Comparison of ENCODE assay signal across 17 mouse cellular contexts in the genomic region with DNA sequence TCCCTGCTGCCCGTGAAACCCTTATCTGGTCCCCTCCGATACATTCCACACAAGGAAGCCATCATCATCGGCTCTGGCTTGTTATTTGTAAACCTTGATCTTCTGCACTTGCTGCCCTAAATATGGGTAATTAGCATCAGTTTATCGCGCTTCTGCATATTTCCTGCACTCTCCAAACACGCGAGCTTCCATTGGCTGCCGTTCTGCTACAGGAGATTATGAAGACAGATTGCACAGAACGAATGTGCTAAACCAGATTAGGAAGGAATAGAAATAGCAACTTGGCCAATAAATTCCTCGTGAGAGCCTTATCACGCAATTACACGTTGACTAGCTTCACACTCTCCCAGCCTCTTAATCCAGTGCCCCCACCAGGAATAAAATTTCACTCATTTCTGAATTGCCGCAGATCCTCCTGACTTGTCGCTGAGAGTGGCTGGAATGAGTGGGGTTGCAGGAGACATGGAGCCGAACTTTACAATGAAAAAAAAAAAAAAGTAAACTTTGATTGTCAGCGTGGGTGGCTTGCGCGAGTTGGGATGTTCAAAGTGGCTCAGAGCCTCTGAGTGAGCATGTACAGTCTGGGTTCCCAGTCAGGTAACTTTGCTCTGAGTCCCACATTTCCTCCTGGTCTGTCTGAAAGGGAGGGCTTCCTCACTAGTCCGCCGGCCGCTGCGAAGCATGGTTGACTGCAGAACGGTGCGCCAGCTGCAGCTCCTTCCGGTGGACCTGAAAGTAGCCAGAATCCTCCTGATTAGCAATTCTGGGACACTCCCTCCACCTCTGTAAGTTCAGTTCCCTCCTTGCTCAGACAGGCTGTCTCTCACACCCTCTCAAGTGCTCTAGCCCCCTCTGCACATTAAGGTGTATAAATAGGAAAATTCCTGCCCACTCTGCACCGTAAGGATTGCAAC. TPM values are rescaled to one million over a fixed set of nuclear protein-coding genes. Genes with fewer than 3 reads are reported as not detected.
DNase-seq lines count a peak whose midpoint lies in the region; ATAC-seq and TF ChIP-seq lines count a peak whose summit lies in the region.
"Had no signal": no experiment of that assay in that cellular context is flagged by ENCODE, and none has a peak within 500 bp of the region (broad histone marks: within the 10 kb centered on the region; RNA-seq: fewer than 3 reads in every experiment).

No protein-coding gene starts in this region.

- 0 out of 2 replicates have a peak overlapping the region, but pooled peaks have one; percentile 8 for H3K4me3 ChIP-seq in heart, embryonic 10.5 days
- H3K4me3 ChIP-seq in midbrain, embryonic 12.5 days = no peak overlapping the region
- no peak overlapping the region for H3K4me3 ChIP-seq in midbrain, embryonic 15.5 days
- H3K4me3 ChIP-seq in forebrain, embryonic 15.5 days = no peak overlapping the region
- H3K4me3 ChIP-seq in lung, postnatal 0 days (ENCODE audit: low read depth, low read length) = no peak overlapping the region
- H3K4me3 ChIP-seq: heart, embryonic 15.5 days; megakaryocyte, embryonic 14.5 days had no signal

- no peak for ATAC-seq in midbrain, embryonic 12.5 days (ENCODE audit: low FRiP score, low read depth)
- ATAC-seq in midbrain, embryonic 15.5 days (replicated peaks) = no peak
- no peak for ATAC-seq in forebrain, embryonic 15.5 days (replicated peaks)
- no peak for ATAC-seq in erythroid progenitor cell, adult 5-6 weeks (replicated peaks; ENCODE audit: low FRiP score, poor library complexity, severe bottlenecking)
- no peak for ATAC-seq in lung, postnatal 0 days
- ATAC-seq: intestine, embryonic 16.5 days had no signal

- H3K4me2 ChIP-seq in midbrain, embryonic 12.5 days (replicated peaks) = peak overlapping the region; percentile 83
- no peak overlapping the region; the same call in 1 of the 2 replicates for H3K4me2 ChIP-seq in midbrain, embryonic 15.5 days
- H3K4me2 ChIP-seq in forebrain, embryonic 15.5 days (replicated peaks) = no peak overlapping the region
- no peak overlapping the region for H3K4me2 ChIP-seq in lung, postnatal 0 days (replicated peaks; ENCODE audit: low read depth, low read length)
- H3K4me2 ChIP-seq: heart, embryonic 15.5 days; lung, embryonic 14.5 days had no signal

- no peaks in the 10 kb centered on the region for H3K36me3 ChIP-seq in heart, embryonic 10.5 days
- no peaks in the 10 kb centered on the region for H3K36me3 ChIP-seq in midbrain, embryonic 12.5 days
- no peaks in the 10 kb centered on the region for H3K36me3 ChIP-seq in midbrain, embryonic 15.5 days (replicated peaks)
- no peaks in the 10 kb centered on the region for H3K36me3 ChIP-seq in forebrain, embryonic 15.5 days
- H3K36me3 ChIP-seq in lung, postnatal 0 days (ENCODE audit: insufficient read depth, low read length) = no peaks in the 10 kb centered on the region
- H3K36me3 ChIP-seq: heart, embryonic 15.5 days had no signal

- no peak for TF ChIP-seq CTCF in lung, postnatal 0 days (IDR thresholded peaks at IDR 0.05)

- no peaks in the 10 kb centered on the region for H3K9me3 ChIP-seq in heart, embryonic 10.5 days
- H3K9me3 ChIP-seq in midbrain, embryonic 12.5 days = no peaks in the 10 kb centered on the region; the same call in 1 of the 2 replicates
- no peaks in the 10 kb centered on the region for H3K9me3 ChIP-seq in midbrain, embryonic 15.5 days
- no peaks in the 10 kb centered on the region for H3K9me3 ChIP-seq in forebrain, embryonic 15.5 days
- H3K9me3 ChIP-seq in lung, postnatal 0 days (ENCODE audit: low read length) = no peaks in the 10 kb centered on the region
- H3K9me3 ChIP-seq: heart, embryonic 15.5 days; megakaryocyte, embryonic 14.5 days had no signal

- H3K27me3 ChIP-seq in heart, embryonic 10.5 days (ENCODE audit: insufficient read depth, poor library complexity, severe bottlenecking) = peaks cover 99% of the 10 kb centered on the region
- H3K27me3 ChIP-seq in midbrain, embryonic 12.5 days = peaks cover 92% of the 10 kb centered on the region
- peaks cover 52% of the 10 kb centered on the region for H3K27me3 ChIP-seq in midbrain, embryonic 15.5 days (replicated peaks)
- H3K27me3 ChIP-seq in forebrain, embryonic 15.5 days = 0 out of 2 replicates have a peak, but pooled peaks cover 3% of the 10 kb centered on the region
- H3K27me3 ChIP-seq in lung, postnatal 0 days (replicated peaks; ENCODE audit: insufficient read depth, low read length) = peaks cover 69% of the 10 kb centered on the region

- H3K27ac ChIP-seq in heart, embryonic 10.5 days = no peak overlapping the region
- peak overlapping the region; percentile 91 for H3K27ac ChIP-seq in midbrain, embryonic 12.5 days (replicated peaks)
- H3K27ac ChIP-seq in midbrain, embryonic 15.5 days = no peak overlapping the region
- H3K27ac ChIP-seq in forebrain, embryonic 15.5 days (replicated peaks) = peak overlapping the region; percentile 85; the same call in 1 of the 2 replicates
- H3K27ac ChIP-seq in lung, postnatal 0 days (ENCODE audit: low read length) = no peak overlapping the region
- H3K27ac ChIP-seq: heart, embryonic 15.5 days had no signal

- 23% methylated on average over 26 of the region's 26 CpGs for WGBS in heart, embryonic 10.5 days
- 19% methylated on average over 26 of the region's 26 CpGs for WGBS in midbrain, embryonic 12.5 days
- WGBS in midbrain, embryonic 15.5 days = 16% methylated on average over 26 of the region's 26 CpGs
- 17% methylated on average over 26 of the region's 26 CpGs for WGBS in forebrain, embryonic 15.5 days
- WGBS in lung, postnatal 0 days = 17% methylated on average over 26 of the region's 26 CpGs

- TF ChIP-seq EP300 in lung, postnatal 0 days (IDR thresholded peaks at IDR 0.05) = no peak

- H3K4me1 ChIP-seq in heart, embryonic 10.5 days = peaks cover 20% of the 10 kb centered on the region
- peaks cover 70% of the 10 kb centered on the region for H3K4me1 ChIP-seq in midbrain, embryonic 12.5 days
- peaks cover 48% of the 10 kb centered on the region for H3K4me1 ChIP-seq in midbrain, embryonic 15.5 days
- H3K4me1 ChIP-seq in forebrain, embryonic 15.5 days = peaks cover 54% of the 10 kb centered on the region
- H3K4me1 ChIP-seq in lung, postnatal 0 days (ENCODE audit: insufficient read depth, low read depth, low read length) = no peaks in the 10 kb centered on the region
- H3K4me1 ChIP-seq: megakaryocyte, embryonic 14.5 days had no signal

- no peak overlapping the region for H3K9ac ChIP-seq in midbrain, embryonic 12.5 days (replicated peaks)
- H3K9ac ChIP-seq in midbrain, embryonic 15.5 days = no peak overlapping the region
- no peak overlapping the region for H3K9ac ChIP-seq in forebrain, embryonic 15.5 days (replicated peaks)
- H3K9ac ChIP-seq in lung, postnatal 0 days (replicated peaks; ENCODE audit: low read depth) = no peak overlapping the region
- H3K9ac ChIP-seq: heart, embryonic 15.5 days; lung, embryonic 14.5 days had no signal

- peak; percentile 50 for DNase-seq in heart, embryonic 10.5 days (ENCODE audit: low spot score)
- DNase-seq in heart, postnatal 14 days = no peak
- DNase-seq in telencephalon, adult 2 months (ENCODE audit: low read depth, low spot score) = peak; percentile 10
- no peak for DNase-seq in lung, postnatal 0 days (ENCODE audit: low spot score)
- DNase-seq: adrenal gland, postnatal 10 days; lung, embryonic 14.5 days; right cerebral cortex, postnatal 14 days; thymus, postnatal 14 days had no signal

- intact Hi-C loops in heart, postnatal 14 days (cut with DNase I) = no loop called here

RNA-seq across cellular contexts. Expression of a gene that starts 33.0 kb away (rescaled TPM):
- not detected in 2 replicates for polyA plus RNA-seq in heart, embryonic 10.5 days (2016; fragmentation: Nextera tagmentation; extraction: Ambion mirVana)
- total RNA-seq in heart, postnatal 14 days (2021) = not detected
- polyA plus RNA-seq in midbrain, embryonic 12.5 days (2016; fragmentation: Nextera tagmentation; extraction: Ambion mirVana) = 6.5 and 8.4 TPM in 2 replicates
- 2.2 and 2.4 TPM in 2 replicates for polyA plus RNA-seq in midbrain, embryonic 15.5 days (2015; fragmentation: Nextera tagmentation; extraction: Ambion mirVana)
- polyA plus RNA-seq in forebrain, embryonic 15.5 days (2015; fragmentation: Nextera tagmentation; extraction: Ambion mirVana) = 6.8 and 7.0 TPM in 2 replicates
- total RNA-seq in erythroid progenitor cell, adult 5-6 weeks (2015; ENCODE audit: low replicate concordance) = not detected in 2 replicates
- total RNA-seq in erythroid progenitor cell, adult 5-6 weeks (2017; ENCODE audit: low replicate concordance) = not detected in 2 replicates
- not detected in 2 replicates for polyA plus RNA-seq in lung, postnatal 0 days (2015; fragmentation: Nextera tagmentation; extraction: Ambion mirVana)
- total RNA-seq: adrenal gland, postnatal 10 days; neutrophil, adult 5-6 weeks had no signal
- polyA plus RNA-seq: embryonic facial prominence, embryonic 14.5 days; heart, embryonic 15.5 days; intestine, embryonic 16.5 days had no signal

Comparison
In these comparisons a context has a peak if more than half of its experiments do, and no peak if none do; other contexts are left out.
1. DNase-seq: peak in heart, embryonic 10.5 days (single experiment) and telencephalon, adult 2 months (single experiment); none in heart, postnatal 14 days (0 of 2) and lung, postnatal 0 days (single experiment).
2. H3K27ac ChIP-seq: peak in midbrain, embryonic 12.5 days (single experiment) and forebrain, embryonic 15.5 days (single experiment); none in heart, embryonic 10.5 days (single experiment), midbrain, embryonic 15.5 days (single experiment) and lung, postnatal 0 days (single experiment).